Mouse (Mus musculus): ENCODE measurements at regions not wholly inside any gene's neighbourhood (a gene's known extent, or its start where the extent isn't known, plus 50 kb on each side); places are given as distances from the start of the nearest gene placed in this dataset.

DNA sequence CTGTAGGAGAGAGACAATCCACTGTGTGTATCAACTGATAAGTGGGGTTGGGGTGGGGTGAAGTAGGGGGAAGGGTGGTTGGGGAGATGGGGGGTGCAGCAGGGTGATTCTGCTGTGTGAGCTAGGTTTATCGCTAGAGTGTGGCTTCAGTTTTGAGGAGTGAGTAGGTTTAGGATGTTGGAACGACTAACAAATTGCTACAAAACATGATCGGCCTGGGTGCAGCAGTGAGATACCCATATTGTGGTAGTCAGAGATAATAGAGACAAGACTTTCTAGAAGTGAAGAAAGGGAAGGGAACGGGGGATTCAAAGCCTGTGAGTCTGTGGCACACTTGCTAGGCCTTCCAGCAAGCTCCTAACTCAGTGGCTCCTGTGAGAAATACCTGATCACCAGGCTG, 175.1 kb upstream of the Lrig1 start:
- H3K9ac ChIP-seq, result no peak overlapping the region
- WGBS, result 86% methylated on average over 4 of the region's 4 CpGs
- no peaks in the 10 kb centered on the region for H3K9me3 ChIP-seq
- no peak overlapping the region for H3K27ac ChIP-seq
- no peaks in the 10 kb centered on the region for H3K36me3 ChIP-seq (replicated peaks)
- no peak overlapping the region for H3K4me3 ChIP-seq (replicated peaks)
- no peak for ATAC-seq (ENCODE audit: low FRiP score)
- no peaks in the 10 kb centered on the region for H3K4me1 ChIP-seq
- H3K4me2 ChIP-seq, result no peak overlapping the region
- H3K27me3 ChIP-seq, result no peaks in the 10 kb centered on the region

DNA sequence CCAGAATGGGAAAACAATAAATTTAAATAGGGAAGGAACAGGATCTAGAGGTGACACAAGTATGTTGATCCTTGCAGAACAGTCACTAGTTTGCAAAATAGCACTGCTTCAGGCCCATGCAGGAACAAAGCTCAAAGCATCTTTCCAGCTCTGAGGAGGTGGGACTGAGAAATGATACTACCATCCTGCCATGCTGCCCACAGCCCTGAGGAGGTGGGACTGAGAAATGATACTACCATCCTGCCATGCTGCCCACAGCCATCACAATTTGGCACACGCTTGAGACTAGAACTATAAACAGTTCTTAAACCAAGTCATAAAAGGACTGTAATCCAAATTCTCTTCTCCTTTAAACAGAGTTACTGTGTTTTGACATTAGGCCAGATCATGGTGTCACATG, 174.5 kb upstream of the Lrig1 start:
- Histone ChIP-seq H3K27ac (no peak overlapping the region), H3K27me3 (no peaks in the 10 kb centered on the region), H3K36me3 (replicated peaks) (no peaks in the 10 kb centered on the region), H3K4me1 (no peaks in the 10 kb centered on the region), H3K4me3 (replicated peaks) (no peak overlapping the region), H3K9ac (no peak overlapping the region), H3K4me2 (no peak overlapping the region), H3K9me3 (no peaks in the 10 kb centered on the region)
- no peak for ATAC-seq (ENCODE audit: low FRiP score)
- WGBS, result 95% methylated on average over 1 of the region's 1 CpGs

DNA sequence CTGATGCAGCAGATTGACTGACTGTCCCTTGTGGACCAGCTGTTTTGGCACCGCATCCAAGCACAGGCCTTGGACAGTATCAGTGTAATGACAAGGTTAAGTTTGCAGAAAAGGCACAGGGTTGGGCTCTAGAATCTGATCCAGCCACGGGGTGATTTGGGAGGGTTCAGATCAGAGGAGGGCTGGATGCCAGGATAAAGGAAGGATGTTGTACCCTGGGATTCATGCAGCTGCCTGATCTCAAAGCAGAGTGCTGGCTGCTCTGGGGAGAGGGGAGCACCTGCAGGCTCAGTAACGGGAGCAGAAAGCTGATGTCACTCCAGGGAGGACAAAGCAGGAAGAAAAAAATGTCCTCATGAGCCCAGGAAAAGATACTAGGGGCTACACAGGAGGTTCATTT, 168.0 kb upstream of the Lrig1 start:
- H3K9me3 ChIP-seq, result no peaks in the 10 kb centered on the region
- WGBS, result 52% methylated on average over 3 of the region's 3 CpGs
- no peak overlapping the region for H3K27ac ChIP-seq

DNA sequence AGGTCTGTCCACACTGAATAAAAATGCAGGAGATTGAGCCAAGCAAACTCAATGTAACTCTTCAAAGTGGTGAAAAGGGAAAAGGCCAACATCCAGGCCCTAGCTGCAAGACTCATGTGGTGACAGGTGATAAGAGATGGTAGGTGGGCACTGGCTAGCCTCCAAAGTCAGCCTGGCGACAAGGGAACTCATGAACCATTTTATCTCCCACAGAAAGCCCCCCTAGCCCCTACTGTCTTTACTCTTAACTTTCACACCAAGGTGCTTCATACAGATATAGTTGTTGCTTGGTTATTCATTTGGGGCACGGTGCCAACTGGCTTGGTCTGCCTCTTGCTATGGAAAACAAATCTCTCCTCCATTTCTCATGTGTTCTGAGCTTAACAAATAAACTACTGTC, 165.5 kb upstream of the Lrig1 start:
- H3K9me3 ChIP-seq, result no peaks in the 10 kb centered on the region
- WGBS, result 88% methylated on average over 2 of the region's 2 CpGs
- no peak overlapping the region for H3K27ac ChIP-seq
- H3K4me2 ChIP-seq, result no peak overlapping the region
- no peak for ATAC-seq (ENCODE audit: low FRiP score)
- H3K36me3 ChIP-seq (replicated peaks), result no peaks in the 10 kb centered on the region
- H3K4me3 ChIP-seq (replicated peaks), result no peak overlapping the region
- H3K9ac ChIP-seq, result no peak overlapping the region
- H3K4me1 ChIP-seq, result no peaks in the 10 kb centered on the region
- H3K27me3 ChIP-seq, result no peaks in the 10 kb centered on the region

More for the DNA sequence above, 168.0 kb upstream of the Lrig1 start:
- ATAC-seq (ENCODE audit: low FRiP score), result no peak
- H3K27me3 ChIP-seq, result no peaks in the 10 kb centered on the region
- no peak overlapping the region for H3K4me2 ChIP-seq
- no peak overlapping the region for H3K4me3 ChIP-seq (replicated peaks)
- no peak overlapping the region for H3K9ac ChIP-seq
- no peaks in the 10 kb centered on the region for H3K36me3 ChIP-seq (replicated peaks)
- H3K4me1 ChIP-seq, result no peaks in the 10 kb centered on the region

DNA sequence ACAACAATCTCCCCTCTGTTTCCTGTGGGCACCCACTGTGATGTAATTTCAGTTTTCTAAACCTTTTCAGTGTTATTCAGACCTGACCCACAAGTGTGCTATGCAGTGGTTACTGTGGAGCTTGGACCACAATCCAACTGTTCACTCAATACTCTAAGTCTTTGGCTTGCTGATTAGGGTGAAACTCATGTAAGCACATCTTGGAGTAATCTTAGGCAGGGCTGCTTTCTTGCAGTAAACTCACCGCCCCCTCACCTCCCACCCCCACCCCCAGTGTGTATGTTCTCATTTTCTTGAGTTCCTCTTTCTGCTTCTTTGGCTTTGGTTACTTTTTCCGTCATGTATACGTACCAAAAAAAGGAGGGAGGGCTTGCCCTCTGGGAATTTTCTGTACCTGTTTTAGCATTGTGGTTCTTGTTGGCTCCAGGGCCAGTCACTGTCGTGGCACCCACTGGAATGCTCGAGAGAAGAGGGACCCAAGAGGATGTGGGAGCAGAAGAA, 158.2 kb upstream of the Lrig1 start:
- H3K4me3 ChIP-seq (replicated peaks), result no peak overlapping the region
- ATAC-seq (ENCODE audit: low FRiP score), result no peak
- no peaks in the 10 kb centered on the region for H3K9me3 ChIP-seq
- H3K36me3 ChIP-seq (replicated peaks), result no peaks in the 10 kb centered on the region
- H3K9ac ChIP-seq, result no peak overlapping the region
- no peaks in the 10 kb centered on the region for H3K27me3 ChIP-seq
- WGBS, result 81% methylated on average over 5 of the region's 5 CpGs
- H3K4me2 ChIP-seq, result no peak overlapping the region
- no peak overlapping the region for H3K27ac ChIP-seq
- H3K4me1 ChIP-seq, result no peaks in the 10 kb centered on the region

DNA sequence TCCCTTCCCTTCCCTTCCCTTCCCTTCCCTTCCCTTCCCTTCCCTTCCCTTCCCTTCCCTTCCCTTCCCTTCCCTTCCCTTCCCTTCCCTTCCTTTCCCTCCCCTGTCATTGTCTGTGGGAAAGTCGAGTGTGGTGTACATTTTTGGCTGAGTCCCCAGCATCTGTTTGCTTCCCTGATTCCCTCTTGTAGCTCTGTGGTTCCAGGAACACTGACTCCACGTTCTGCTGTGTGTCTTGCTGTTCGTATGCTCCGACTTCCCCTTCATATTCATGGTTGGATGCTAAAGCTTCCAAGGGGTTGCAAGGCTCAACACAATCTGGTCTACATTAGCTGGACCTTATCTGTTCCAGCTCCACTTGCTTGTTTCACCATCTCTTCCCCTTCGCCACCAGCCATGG, 150.2 kb upstream of the Lrig1 start:
- Histone ChIP-seq H3K4me3 (replicated peaks) (no peak overlapping the region), H3K9me3 (no peaks in the 10 kb centered on the region), H3K9ac (no peak overlapping the region), H3K36me3 (replicated peaks) (no peaks in the 10 kb centered on the region), H3K27ac (no peak overlapping the region), H3K27me3 (no peaks in the 10 kb centered on the region), H3K4me2 (no peak overlapping the region), H3K4me1 (no peaks in the 10 kb centered on the region)
- ATAC-seq (ENCODE audit: low FRiP score), result no peak
- WGBS, result 81% methylated on average over 5 of the region's 5 CpGs

DNA sequence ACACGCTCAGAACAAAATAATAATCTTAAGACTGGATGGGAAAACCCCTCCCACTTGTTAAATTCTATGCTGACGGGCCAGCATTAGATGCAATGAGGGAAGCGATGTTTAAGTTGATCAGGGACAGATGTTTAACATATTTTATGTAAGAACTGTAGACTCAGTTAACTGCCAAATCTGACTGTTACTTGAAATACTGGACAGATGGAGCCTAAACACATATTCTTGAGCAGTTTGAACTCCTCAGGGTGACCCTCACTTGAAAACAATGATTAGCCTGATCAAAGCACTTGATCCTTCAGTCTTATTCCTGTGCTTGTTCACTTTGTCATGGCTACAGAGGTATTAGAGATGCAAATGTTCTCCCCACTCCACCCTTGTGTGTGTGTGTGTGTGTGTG, 149.6 kb upstream of the Lrig1 start:
- 81% methylated on average over 3 of the region's 3 CpGs for WGBS
- no peak overlapping the region for H3K27ac ChIP-seq
- no peak overlapping the region for H3K4me2 ChIP-seq
- no peaks in the 10 kb centered on the region for H3K4me1 ChIP-seq
- no peaks in the 10 kb centered on the region for H3K9me3 ChIP-seq
- no peak for ATAC-seq (ENCODE audit: low FRiP score)
- no peak overlapping the region for H3K9ac ChIP-seq
- no peaks in the 10 kb centered on the region for H3K27me3 ChIP-seq
- no peaks in the 10 kb centered on the region for H3K36me3 ChIP-seq (replicated peaks)
- H3K4me3 ChIP-seq (replicated peaks), result no peak overlapping the region

DNA sequence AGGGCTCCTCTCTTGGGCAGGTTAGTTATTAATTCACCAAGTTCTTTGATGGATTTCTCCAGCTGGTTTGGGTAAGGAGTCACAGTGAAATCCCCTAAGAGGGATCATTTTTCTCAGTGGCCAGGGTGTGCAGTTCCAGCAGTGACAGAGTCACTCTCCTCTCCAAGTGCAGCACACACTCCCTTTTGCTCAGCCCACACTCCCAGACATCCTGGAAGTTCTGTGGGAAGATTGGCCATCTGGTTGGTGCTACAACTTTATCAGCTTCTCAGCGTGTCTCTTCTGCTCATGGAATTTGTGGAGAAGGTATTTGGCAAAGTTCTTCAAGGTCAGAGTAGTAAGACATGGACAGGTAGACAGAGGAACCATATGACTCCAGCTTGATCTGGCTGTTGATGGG, 148.5 kb upstream of the Lrig1 start:
- ATAC-seq (ENCODE audit: low FRiP score), result no peak
- Histone ChIP-seq H3K36me3 (replicated peaks) (no peaks in the 10 kb centered on the region), H3K4me3 (replicated peaks) (no peak overlapping the region), H3K9me3 (no peaks in the 10 kb centered on the region), H3K4me2 (no peak overlapping the region), H3K4me1 (no peaks in the 10 kb centered on the region), H3K9ac (no peak overlapping the region), H3K27ac (no peak overlapping the region), H3K27me3 (no peaks in the 10 kb centered on the region)
- 88% methylated on average over 1 of the region's 1 CpGs for WGBS

DNA sequence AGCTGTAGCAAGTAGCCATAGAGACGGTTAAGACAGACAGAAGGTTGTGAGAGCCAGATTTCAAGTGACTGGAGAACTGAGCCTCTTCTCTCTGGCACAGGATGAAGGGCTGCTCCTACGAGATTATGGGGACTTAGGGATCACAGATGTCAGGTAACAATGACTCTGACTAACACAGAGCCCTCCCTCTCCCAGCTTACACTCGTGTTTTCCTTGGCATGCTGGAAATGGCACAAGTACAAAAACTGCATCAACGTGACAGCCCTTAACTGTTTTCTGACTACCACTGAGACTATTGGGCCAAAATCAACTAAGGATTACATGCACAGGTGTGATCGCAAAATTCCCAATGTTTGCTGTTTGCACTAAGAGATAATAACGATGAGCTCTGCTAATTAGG, 145.9 kb upstream of the Lrig1 start:
- WGBS, result 67% methylated on average over 6 of the region's 6 CpGs
- Histone ChIP-seq H3K4me2 (no peak overlapping the region), H3K27ac (no peak overlapping the region), H3K9ac (no peak overlapping the region), H3K4me1 (no peaks in the 10 kb centered on the region), H3K36me3 (replicated peaks) (no peaks in the 10 kb centered on the region), H3K4me3 (replicated peaks) (no peak overlapping the region), H3K9me3 (no peaks in the 10 kb centered on the region), H3K27me3 (no peaks in the 10 kb centered on the region)
- no peak for ATAC-seq (ENCODE audit: low FRiP score)

DNA sequence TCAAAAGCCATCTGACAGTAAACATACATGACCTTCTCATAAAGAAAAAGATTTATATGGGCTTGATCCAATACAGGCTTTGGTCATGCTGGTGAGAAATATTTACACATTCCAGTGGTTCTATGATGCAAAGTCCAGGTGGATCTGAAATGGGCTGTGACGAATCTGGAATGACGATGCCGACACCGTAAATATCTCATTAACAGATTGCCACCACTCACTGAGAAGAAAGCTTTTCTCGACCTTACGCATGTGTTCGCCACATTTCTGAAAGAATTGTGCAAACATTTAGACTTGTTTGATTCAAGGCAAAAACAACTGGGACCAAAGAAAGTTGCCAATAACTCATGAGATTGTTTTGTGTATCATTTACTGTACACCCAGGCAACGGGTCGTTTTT, 142.9 kb upstream of the Lrig1 start:
- ATAC-seq (ENCODE audit: low FRiP score), result no peak
- Histone ChIP-seq H3K4me1 (no peaks in the 10 kb centered on the region), H3K27me3 (no peaks in the 10 kb centered on the region), H3K36me3 (replicated peaks) (no peaks in the 10 kb centered on the region), H3K9ac (no peak overlapping the region), H3K4me3 (replicated peaks) (no peak overlapping the region), H3K27ac (no peak overlapping the region), H3K9me3 (no peaks in the 10 kb centered on the region), H3K4me2 (no peak overlapping the region)
- WGBS, result 86% methylated on average over 9 of the region's 9 CpGs

DNA sequence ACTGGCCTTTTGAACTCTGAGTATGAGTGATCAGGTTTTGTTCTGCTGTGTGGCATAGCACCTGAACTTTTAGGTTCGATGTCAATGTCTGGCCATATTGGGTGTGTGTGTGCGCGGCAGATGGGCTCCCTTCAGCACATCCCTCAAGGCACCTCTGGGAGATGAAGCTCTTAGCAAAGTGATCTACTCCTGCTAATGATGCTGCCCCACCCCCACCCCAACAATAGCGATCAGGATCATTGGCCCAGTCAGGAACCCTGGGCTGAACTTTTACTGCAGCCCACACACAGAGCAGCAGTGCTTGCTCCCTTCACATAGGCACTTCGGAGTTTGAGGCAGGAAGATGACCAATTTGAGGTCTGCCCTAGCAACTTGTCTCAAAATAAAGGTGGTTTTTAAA, 141.9 kb upstream of the Lrig1 start:
- 70% methylated on average over 5 of the region's 5 CpGs for WGBS
- Histone ChIP-seq H3K27ac (no peak overlapping the region), H3K4me1 (no peaks in the 10 kb centered on the region), H3K9ac (no peak overlapping the region), H3K4me3 (replicated peaks) (no peak overlapping the region), H3K27me3 (no peaks in the 10 kb centered on the region), H3K4me2 (no peak overlapping the region), H3K9me3 (no peaks in the 10 kb centered on the region), H3K36me3 (replicated peaks) (no peaks in the 10 kb centered on the region)
- ATAC-seq (ENCODE audit: low FRiP score), result no peak

DNA sequence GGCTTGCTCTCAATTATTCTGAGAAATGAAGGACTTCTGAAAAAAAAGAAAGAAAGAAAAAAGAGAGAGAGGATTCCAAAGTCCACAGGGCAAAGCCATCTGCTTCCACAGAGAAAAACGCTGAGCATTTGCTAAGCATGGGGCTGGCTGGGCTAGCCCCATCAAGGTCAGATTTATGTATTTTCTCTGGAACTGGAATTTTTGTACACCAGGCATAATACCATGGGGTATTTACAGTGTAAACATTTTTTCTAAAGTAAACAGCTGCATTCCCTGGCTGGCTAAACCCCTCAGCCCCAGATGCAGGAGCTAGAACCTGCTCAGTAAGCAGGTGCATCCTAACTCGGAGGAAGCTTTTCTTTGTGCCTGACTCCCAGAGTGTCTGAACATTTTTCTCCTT, 135.8 kb upstream of the Lrig1 start:
- H3K4me1 ChIP-seq, result no peaks in the 10 kb centered on the region
- no peaks in the 10 kb centered on the region for H3K9me3 ChIP-seq
- no peak overlapping the region for H3K9ac ChIP-seq
- no peaks in the 10 kb centered on the region for H3K36me3 ChIP-seq (replicated peaks)
- no peak overlapping the region for H3K4me2 ChIP-seq
- WGBS, result 65% methylated on average over 2 of the region's 2 CpGs
- H3K27me3 ChIP-seq, result no peaks in the 10 kb centered on the region
- H3K27ac ChIP-seq, result no peak overlapping the region
- ATAC-seq (ENCODE audit: low FRiP score), result no peak
- H3K4me3 ChIP-seq (replicated peaks), result no peak overlapping the region

DNA sequence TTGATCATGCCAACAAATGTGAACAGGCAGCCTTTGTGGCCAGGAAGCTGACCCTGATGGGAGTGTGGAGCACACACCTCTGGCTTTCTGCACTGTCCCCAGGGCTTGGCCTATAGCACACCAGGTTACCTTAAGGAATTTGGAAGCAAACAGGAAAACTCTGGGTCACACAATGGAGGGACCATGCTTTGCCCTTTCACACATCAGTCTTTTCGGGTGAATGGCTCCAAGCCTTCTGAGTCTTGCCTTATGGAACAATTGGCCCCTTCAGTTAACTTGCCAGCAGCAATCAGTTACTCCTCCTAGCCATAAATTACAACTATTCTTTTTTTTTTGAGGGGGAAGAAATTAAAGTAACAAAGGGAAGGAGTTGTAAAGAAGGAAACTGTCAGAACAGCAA, 134.6 kb upstream of the Lrig1 start:
- Histone ChIP-seq H3K9me3 (no peaks in the 10 kb centered on the region), H3K4me3 (replicated peaks) (no peak overlapping the region), H3K4me1 (no peaks in the 10 kb centered on the region), H3K36me3 (replicated peaks) (no peaks in the 10 kb centered on the region), H3K27ac (no peak overlapping the region), H3K4me2 (no peak overlapping the region), H3K9ac (no peak overlapping the region), H3K27me3 (no peaks in the 10 kb centered on the region)
- no peak for ATAC-seq (ENCODE audit: low FRiP score)
- 22% methylated on average over 1 of the region's 1 CpGs for WGBS

DNA sequence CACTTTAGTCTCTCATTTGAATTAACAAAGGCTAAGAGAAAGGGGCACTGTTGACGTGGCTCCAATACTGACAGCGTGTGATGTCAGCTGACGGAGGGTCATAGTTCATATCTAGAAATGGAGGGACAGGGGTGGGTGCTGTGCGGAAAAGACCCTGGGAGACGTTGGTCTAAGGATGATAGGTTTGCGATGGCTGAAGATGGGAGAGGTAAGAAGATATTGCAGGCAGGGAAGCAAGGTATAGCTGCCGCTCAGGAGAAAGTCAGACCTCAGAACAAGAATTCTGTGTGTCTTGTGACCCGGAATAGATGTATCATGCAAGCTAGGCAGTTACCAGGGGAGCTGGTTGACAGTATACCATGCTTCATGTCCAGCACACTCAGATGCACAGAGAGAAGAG, 130.8 kb upstream of the Lrig1 start:
- WGBS, result 87% methylated on average over 8 of the region's 8 CpGs
- no peak for ATAC-seq (ENCODE audit: low FRiP score)
- no peak overlapping the region for H3K4me2 ChIP-seq

More for the DNA sequence above, 130.8 kb upstream of the Lrig1 start:
- Histone ChIP-seq H3K9ac (no peak overlapping the region), H3K9me3 (no peaks in the 10 kb centered on the region), H3K4me1 (no peaks in the 10 kb centered on the region), H3K27me3 (no peaks in the 10 kb centered on the region), H3K4me3 (replicated peaks) (no peak overlapping the region), H3K27ac (no peak overlapping the region), H3K36me3 (replicated peaks) (no peaks in the 10 kb centered on the region)
